Mouse (Mus musculus) forebrain, embryonic 12.5 days (tissue): ENCODE measurements at regions not wholly inside any gene's neighbourhood (a gene's known extent, or its start where the extent isn't known, plus 50 kb on each side); places are given as distances from the start of the nearest gene placed in this dataset.

ENCODE experiments used
- ATAC-seq: fragments of 200-750 bp; cut with Nextera tagmentation; 2 replicates; pipeline ENCODE4 v1.8.0; 2017; ENCODE audit warnings: moderate TSS enrichment; ENCODE audit not compliant: low FRiP score
- H3K27ac ChIP-seq: fragments of 300-500 bp; sonication (generic); 2 replicates; pipeline ENCODE4 v1.5.1; 2016; ENCODE audit warnings: mild to moderate bottlenecking
- H3K27me3 ChIP-seq: fragments of 300-500 bp; sonication (generic); 2 replicates; pipeline ENCODE4 v1.6.1; 2016; ENCODE audit warnings: mild to moderate bottlenecking
- H3K36me3 ChIP-seq: fragments of 300-500 bp; sonication (generic); replicated peaks from 2 replicates; pipeline ENCODE4 v1.6.1; 2016; ENCODE audit warnings: mild to moderate bottlenecking
- H3K4me1 ChIP-seq: fragments of 300-500 bp; sonication (generic); 2 replicates; pipeline ENCODE4 v1.6.1; 2016
- H3K4me2 ChIP-seq: fragments of 300-500 bp; sonication (generic); 2 replicates; pipeline ENCODE4 v1.6.1; 2016; ENCODE audit warnings: mild to moderate bottlenecking, moderate library complexity
- H3K4me3 ChIP-seq: fragments of 300-500 bp; sonication (generic); replicated peaks from 2 replicates; pipeline ENCODE4 v1.5.1; 2016; ENCODE audit warnings: mild to moderate bottlenecking
- H3K9ac ChIP-seq: fragments of 300-500 bp; sonication (generic); 2 replicates; pipeline ENCODE4 v1.6.1; 2016; ENCODE audit warnings: mild to moderate bottlenecking
- H3K9me3 ChIP-seq: fragments of 300-500 bp; sonication (generic); 2 replicates; pipeline ENCODE4 v1.6.1; 2016
- WGBS: fragments of 180-500 bp; shearing (Covaris S2); methylation state at CpG from one replicate; pipeline ENCODE4 v1.1.7; 2016; 5-methylcytosine and 5-hydroxymethylcytosine counted together

DNA sequence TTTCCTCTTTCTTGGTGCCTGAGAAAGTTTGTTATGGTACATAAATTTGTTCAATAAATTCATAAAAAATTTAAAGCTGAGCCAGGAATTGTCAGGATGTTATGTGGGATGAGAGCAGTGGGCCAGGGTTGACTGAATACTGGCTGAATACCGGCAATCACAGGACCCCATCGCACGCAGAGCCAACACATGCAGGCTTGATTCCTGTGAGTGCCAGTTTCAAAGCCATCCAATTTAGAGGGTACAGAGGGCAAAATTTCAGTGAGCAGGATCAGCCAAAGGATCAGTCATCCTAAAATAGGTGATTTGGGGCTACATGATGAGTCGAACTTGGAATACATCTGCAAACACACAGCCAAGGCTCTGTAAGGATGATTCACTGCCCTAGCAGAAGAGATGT is 583.6 kb upstream of the Nectin3 start:
- no peaks in the 10 kb centered on the region for H3K27me3 ChIP-seq
- no peak overlapping the region for H3K4me2 ChIP-seq
- ATAC-seq, result no peak
- H3K36me3 ChIP-seq, result no peaks in the 10 kb centered on the region
- 93% methylated on average over 4 of the region's 4 CpGs for WGBS
- H3K27ac ChIP-seq, result no peak overlapping the region
- no peaks in the 10 kb centered on the region for H3K4me1 ChIP-seq
- no peaks in the 10 kb centered on the region for H3K9me3 ChIP-seq
- H3K9ac ChIP-seq, result no peak overlapping the region
- H3K4me3 ChIP-seq, result no peak overlapping the region

DNA sequence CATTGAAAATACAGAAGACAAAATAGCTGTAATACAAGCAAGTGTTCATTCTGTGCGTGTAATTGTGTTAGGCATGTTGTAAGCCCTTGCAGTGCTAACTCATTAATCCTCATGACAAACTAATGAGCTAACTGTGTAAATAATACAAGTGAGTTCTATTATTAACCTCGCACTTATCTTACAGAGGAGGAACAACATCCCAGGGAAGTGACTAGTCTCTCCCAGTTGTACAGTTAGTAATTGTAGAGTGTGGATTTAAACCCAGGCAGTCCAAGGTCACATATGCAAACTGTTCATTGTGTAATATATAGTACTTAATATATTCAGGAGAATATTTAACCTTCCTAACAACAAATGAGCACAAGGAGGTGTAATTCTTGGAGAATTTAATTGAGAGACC is 582.0 kb upstream of the Nectin3 start:
- 49% methylated on average over 2 of the region's 2 CpGs for WGBS
- H3K27me3 ChIP-seq, result no peaks in the 10 kb centered on the region
- ATAC-seq, result no peak
- H3K9ac ChIP-seq, result no peak overlapping the region
- no peaks in the 10 kb centered on the region for H3K9me3 ChIP-seq
- H3K4me2 ChIP-seq, result no peak overlapping the region
- H3K4me1 ChIP-seq, result no peaks in the 10 kb centered on the region
- no peaks in the 10 kb centered on the region for H3K36me3 ChIP-seq
- H3K4me3 ChIP-seq, result no peak overlapping the region
- H3K27ac ChIP-seq, result no peak overlapping the region

DNA sequence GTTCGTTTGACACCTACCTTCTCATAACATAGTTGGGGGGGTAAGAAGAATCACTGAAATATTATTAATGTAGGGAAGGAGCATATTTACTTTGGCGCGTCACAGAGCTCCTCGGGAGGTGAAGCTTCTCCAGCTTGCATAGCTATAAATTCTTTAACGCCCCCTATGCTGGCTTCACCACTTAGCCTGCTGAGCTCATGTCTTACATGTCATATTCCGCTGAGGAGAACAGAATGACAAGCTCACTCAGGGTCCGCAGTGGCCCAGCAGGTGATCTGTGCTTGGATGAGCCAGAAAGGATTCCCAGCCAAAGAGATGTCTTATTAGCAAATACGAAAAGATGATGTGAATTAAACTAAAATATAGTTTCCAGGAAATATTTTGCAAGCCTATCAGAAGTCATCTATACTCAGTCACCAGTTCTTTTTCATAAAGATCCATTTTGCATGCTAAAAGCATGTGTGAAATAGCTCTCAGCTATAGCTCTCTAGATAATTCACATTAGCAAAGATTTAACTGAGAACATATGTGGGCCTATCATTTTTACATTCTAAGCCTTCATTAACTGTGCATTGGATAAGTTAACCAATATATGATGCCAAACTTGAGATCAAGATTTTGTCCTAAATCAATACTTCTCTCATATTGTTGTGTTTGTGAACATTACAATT is 561.1 kb upstream of the Nectin3 start:
- Histone ChIP-seq H3K4me1 (no peaks in the 10 kb centered on the region), H3K4me2 (no peak overlapping the region)
- 84% methylated on average over 8 of the region's 8 CpGs for WGBS

DNA sequence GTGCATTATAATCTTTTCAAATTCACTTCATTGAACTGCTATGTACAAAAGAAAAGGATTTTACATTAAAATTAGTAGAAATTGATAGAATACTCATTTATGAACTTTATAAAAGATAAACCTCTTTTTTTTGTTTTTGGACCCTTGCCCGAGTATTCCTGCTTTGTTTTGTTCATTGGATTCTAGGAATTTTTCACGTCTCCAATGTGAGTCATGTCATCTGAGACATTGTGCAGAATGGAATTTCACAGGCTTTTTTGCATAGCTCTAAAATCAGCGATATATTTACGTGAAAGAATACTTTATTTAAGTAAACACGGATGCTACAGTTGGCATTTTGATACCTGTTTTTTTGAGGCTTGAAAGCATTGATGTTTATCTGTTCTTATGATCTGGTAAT is 560.5 kb upstream of the Nectin3 start:
- Histone ChIP-seq H3K27me3 (no peaks in the 10 kb centered on the region), H3K9ac (no peak overlapping the region), H3K4me1 (no peaks in the 10 kb centered on the region), H3K4me3 (no peak overlapping the region), H3K4me2 (no peak overlapping the region), H3K36me3 (no peaks in the 10 kb centered on the region), H3K27ac (no peak overlapping the region), H3K9me3 (no peaks in the 10 kb centered on the region)
- WGBS, result 87% methylated on average over 5 of the region's 5 CpGs
- no peak for ATAC-seq

More for the DNA sequence above, 561.1 kb upstream of the Nectin3 start:
- Histone ChIP-seq H3K27me3 (no peaks in the 10 kb centered on the region), H3K36me3 (no peaks in the 10 kb centered on the region), H3K9ac (no peak overlapping the region), H3K9me3 (no peaks in the 10 kb centered on the region), H3K4me3 (no peak overlapping the region), H3K27ac (no peak overlapping the region)
- ATAC-seq, result no peak

DNA sequence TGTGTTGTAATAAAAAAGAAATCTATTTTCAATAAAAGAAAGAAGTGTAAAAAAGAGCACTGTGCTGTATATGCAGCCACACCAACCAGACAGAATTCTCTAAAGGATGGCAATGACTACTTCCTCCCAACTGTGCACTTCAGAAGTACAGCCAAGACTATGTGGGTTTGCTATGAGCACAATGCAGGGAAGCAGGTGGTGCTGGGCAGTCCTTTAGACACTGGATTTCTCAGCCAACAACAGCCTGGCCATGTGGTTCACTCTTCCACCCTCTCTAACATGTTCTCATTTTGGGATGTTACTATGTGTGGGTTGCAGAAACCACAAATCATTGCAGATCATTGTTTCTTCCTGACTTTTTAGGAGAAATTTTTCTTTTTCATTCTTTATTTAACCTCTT is 527.6 kb upstream of the Nectin3 start:
- Histone ChIP-seq H3K4me3 (no peak overlapping the region), H3K9me3 (no peaks in the 10 kb centered on the region), H3K9ac (no peak overlapping the region), H3K36me3 (no peaks in the 10 kb centered on the region), H3K27me3 (no peaks in the 10 kb centered on the region), H3K4me1 (no peaks in the 10 kb centered on the region), H3K4me2 (no peak overlapping the region), H3K27ac (no peak overlapping the region)
- ATAC-seq, result no peak

DNA sequence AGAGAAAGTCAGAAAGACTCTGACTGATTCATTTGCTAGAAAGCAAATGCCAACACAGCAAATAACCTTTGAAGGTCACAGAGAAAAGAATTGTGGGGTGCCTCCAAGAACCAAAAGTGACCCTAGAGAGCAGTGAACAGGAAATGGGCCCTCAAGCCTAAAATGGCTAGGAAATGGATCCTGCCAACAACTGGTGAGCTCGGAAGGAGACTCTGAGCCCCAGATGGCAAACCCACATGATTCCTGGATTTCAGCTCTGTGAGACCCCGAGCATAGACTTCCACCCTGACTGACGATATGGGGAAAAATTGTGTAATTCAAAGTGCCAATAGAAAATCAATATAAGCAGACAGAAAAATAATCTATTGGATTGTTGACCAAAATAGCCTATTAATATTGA is 519.2 kb upstream of the Nectin3 start:
- 80% methylated on average over 3 of the region's 3 CpGs for WGBS

DNA sequence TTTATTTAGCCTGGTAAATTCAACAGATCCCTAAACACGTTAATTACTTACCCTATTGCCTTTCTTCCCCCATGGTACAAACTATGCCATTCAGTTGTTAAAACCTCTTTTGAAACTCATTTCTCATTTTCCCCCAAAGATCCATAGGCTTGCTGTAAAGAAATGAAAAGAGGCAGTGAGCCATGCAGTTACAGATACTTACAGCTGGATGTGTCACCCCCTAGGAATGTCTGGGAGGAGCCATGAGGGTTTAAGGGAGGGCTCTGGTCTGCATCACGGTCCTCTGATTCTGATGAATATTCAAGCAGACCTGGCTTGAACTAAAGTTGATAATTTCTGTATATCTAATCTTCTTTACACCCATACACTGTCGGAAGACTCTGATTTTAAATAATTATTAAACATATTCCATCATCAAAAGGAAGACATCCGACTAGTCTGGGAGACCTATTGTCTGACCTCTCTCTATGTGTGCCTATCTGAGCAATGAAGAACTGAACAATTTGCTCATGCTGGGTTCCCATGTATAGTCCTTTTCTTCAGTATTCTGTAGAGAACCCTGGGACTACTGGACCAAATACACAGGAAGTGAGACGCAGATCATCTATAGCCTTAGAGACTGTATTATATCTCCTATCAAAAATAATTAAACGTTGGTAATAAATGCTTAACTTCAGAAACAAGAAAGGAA is 484.7 kb upstream of the Nectin3 start:
- peaks cover 5% of the 10 kb centered on the region; the same call in 1 of the 2 replicates for H3K4me1 ChIP-seq
- WGBS, result 28% methylated on average over 6 of the region's 6 CpGs
- peak; percentile 96 for ATAC-seq

More for the DNA sequence above, 519.2 kb upstream of the Nectin3 start:
- Histone ChIP-seq H3K4me3 (no peak overlapping the region), H3K4me2 (no peak overlapping the region), H3K9ac (no peak overlapping the region), H3K9me3 (no peaks in the 10 kb centered on the region), H3K27ac (no peak overlapping the region), H3K27me3 (no peaks in the 10 kb centered on the region), H3K36me3 (no peaks in the 10 kb centered on the region), H3K4me1 (no peaks in the 10 kb centered on the region)
- ATAC-seq, result no peak

DNA sequence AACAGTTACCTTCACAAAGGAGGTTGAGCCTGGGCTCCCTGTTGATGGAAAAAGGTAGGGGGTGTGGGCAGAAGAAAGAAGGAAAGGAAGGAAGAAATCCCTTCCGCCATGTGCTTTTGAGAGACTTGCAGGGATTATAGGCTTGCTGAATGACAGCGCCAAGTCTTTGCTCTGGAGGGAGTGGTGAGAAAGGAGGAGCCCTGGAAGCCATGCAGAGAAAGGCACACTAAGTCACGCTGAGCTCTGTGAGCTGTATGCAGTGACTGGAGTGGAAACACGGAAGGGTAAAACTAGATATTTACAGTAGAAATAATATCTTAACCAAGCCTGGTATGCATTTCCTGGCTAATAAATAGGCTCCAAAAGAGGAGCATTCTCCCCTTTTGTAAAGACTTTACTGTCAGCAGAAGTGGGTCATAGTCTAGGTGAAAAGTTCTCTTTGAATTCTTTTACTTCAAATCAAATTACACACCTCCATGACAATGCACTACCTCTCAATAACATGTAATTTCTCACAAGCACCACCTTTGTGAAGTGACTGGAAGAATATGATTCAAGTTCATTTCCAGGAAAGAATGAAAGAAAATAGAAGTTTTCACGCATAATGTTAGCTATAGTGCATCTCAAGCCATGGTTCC is 484.1 kb upstream of the Nectin3 start:
- Histone ChIP-seq H3K9ac (no peak overlapping the region), H3K4me3 (no peak overlapping the region), H3K27ac (0 out of 2 replicates have a peak overlapping the region, but pooled peaks have one; percentile 25), H3K4me2 (no peak overlapping the region), H3K36me3 (no peaks in the 10 kb centered on the region), H3K27me3 (no peaks in the 10 kb centered on the region), H3K9me3 (no peaks in the 10 kb centered on the region), H3K4me1 (peaks cover 5% of the 10 kb centered on the region; the same call in 1 of the 2 replicates)
- 15% methylated on average over 5 of the region's 5 CpGs for WGBS
- peak; percentile 90; the same call in 1 of the 2 replicates for ATAC-seq

More for the DNA sequence above, 484.7 kb upstream of the Nectin3 start:
- no peak overlapping the region for H3K27ac ChIP-seq
- H3K4me2 ChIP-seq, result no peak overlapping the region; the same call in 1 of the 2 replicates
- no peaks in the 10 kb centered on the region for H3K27me3 ChIP-seq
- H3K36me3 ChIP-seq, result no peaks in the 10 kb centered on the region
- no peak overlapping the region for H3K4me3 ChIP-seq
- no peak overlapping the region for H3K9ac ChIP-seq
- no peaks in the 10 kb centered on the region for H3K9me3 ChIP-seq

DNA sequence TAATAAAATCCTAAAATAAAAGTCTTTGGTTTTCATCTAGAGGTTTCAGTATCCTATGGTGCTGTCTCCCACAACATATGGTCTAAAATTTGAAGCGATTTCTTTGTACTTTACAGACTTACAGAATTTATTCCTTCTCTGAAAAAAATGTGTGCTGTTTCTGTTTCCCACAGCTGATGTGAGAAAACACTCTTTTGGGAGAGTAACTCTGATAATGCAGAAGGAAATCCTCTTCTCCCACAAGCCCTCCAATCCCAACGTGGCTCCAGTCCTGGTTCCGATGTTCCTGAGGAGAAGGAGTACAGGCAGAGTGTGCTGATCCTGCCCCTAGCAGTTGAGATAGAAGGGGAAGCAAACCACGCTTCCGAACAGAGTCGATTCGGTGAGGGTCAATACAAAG is 467.4 kb upstream of the Nectin3 start:
- H3K36me3 ChIP-seq, result no peaks in the 10 kb centered on the region
- no peak overlapping the region for H3K4me3 ChIP-seq
- 91% methylated on average over 7 of the region's 7 CpGs for WGBS
- ATAC-seq, result no peak
- no peaks in the 10 kb centered on the region for H3K4me1 ChIP-seq
- H3K27me3 ChIP-seq, result no peaks in the 10 kb centered on the region
- H3K27ac ChIP-seq, result no peak overlapping the region
- no peak overlapping the region for H3K4me2 ChIP-seq
- no peak overlapping the region for H3K9ac ChIP-seq
- H3K9me3 ChIP-seq, result no peaks in the 10 kb centered on the region

DNA sequence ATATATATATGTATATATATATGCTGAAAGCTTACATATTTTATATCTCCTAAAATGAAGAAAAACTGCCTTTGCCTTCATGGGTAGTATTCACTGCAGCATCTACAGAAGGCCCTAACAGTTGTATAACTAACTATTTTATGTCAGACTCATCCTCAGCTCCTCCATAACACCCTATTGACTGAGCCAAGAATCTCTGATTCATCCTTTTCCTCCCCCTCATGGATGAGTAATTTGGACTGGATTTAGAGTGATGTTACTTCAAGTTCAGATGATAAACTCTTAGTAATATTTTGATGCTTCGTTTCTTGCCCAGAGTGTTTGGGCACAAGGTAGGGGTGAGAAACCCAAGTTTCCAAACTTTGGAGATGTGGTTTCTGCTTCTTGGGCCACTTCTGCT is 458.7 kb upstream of the Nectin3 start:
- 86% methylated on average over 1 of the region's 1 CpGs for WGBS
- H3K27ac ChIP-seq, result no peak overlapping the region

DNA sequence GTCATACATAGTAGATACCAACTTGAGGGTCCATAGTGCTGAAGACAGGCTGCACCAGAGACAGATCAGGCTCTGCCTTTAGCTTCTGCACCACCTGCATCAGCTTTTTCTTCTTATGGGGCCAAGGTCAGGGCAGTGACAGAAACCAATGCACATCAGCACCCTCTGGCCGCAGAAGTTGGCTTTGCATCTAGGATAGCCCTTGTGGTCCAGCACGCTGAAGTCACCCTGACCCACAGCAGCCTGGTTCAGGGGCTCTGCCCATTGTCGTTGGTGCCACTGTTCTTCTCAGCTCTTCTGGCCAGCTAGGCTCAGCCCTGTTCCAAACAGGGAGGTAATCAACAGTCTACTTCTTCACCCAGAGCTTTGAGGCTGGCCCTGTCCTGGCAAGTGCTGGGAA is 427.7 kb upstream of the Nectin3 start:
- no peak for ATAC-seq
- Histone ChIP-seq H3K4me3 (no peak overlapping the region), H3K4me2 (no peak overlapping the region), H3K36me3 (no peaks in the 10 kb centered on the region), H3K9me3 (no peaks in the 10 kb centered on the region), H3K27ac (no peak overlapping the region), H3K27me3 (no peaks in the 10 kb centered on the region), H3K4me1 (no peaks in the 10 kb centered on the region), H3K9ac (no peak overlapping the region)
- WGBS, result 58% methylated on average over 3 of the region's 3 CpGs

More for the DNA sequence above, 458.7 kb upstream of the Nectin3 start:
- Histone ChIP-seq H3K4me2 (no peak overlapping the region), H3K27me3 (no peaks in the 10 kb centered on the region), H3K9ac (no peak overlapping the region), H3K4me3 (no peak overlapping the region), H3K9me3 (no peaks in the 10 kb centered on the region), H3K4me1 (no peaks in the 10 kb centered on the region), H3K36me3 (no peaks in the 10 kb centered on the region)
- ATAC-seq, result no peak

DNA sequence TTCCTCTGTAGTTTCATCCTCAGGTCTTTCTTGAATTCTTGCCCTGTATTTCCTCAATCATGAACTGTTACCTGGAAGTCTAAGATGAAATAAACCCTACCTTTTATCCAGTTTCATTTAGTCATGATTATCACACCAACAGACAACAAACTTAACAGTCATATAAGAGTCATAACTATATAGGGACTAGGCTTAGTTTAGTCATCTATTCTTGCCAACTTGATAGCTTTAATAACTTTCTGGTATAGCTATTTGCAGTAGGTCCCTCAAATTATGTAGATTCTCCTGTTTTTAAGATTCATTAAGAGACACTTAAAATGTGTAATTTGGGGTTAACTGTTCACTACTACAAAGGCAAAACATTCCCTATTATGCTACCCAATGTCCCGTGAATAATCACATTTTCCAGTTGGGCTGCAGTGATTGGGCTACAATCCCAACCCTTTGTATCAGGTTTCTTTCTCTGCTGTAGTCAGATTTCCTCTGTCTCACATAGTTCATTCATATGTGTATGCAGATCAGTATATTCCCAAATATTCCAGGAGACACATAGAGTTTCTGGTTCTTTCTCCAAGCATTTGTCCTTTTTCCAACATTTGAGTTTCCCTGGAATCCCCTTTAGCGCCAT is 396.4 kb upstream of the Nectin3 start:
- H3K4me1 ChIP-seq, result no peaks in the 10 kb centered on the region; the same call in 1 of the 2 replicates
- no peak overlapping the region for H3K4me2 ChIP-seq
- H3K4me3 ChIP-seq, result no peak overlapping the region
- H3K36me3 ChIP-seq, result no peaks in the 10 kb centered on the region
- H3K9me3 ChIP-seq, result no peaks in the 10 kb centered on the region
- no peaks in the 10 kb centered on the region for H3K27me3 ChIP-seq
- 32% methylated on average over 2 of the region's 2 CpGs for WGBS
- no peak overlapping the region for H3K27ac ChIP-seq
- ATAC-seq, result peak; percentile 84
- H3K9ac ChIP-seq, result no peak overlapping the region
